Mouse (Mus musculus) liver, embryonic 11.5 days (tissue): Measurements from ENCODE around the gene Tpcn2. TPM values are rescaled to one million over a fixed set of nuclear protein-coding genes. Genes with fewer than 3 reads are reported as not detected.

Experiments
- ATAC-seq: fragments of 200-750 bp; cut with Nextera tagmentation; replicated peaks from 2 replicates; pipeline ENCODE4 v1.8.0; 2017; ENCODE audit warnings: moderate number of reproducible peaks, mild to moderate bottlenecking, moderate TSS enrichment, moderate library complexity; ENCODE audit not compliant: low FRiP score
- DNase-seq: peaks from one replicate; pipeline ENCODE4 v3.0.0-alpha.2; 2017; ENCODE audit warnings: low spot score
- H3K27ac ChIP-seq: fragments of 300-500 bp; sonication (generic); 2 replicates; pipeline ENCODE4 v1.5.1; 2014; ENCODE audit warnings: mild to moderate bottlenecking, low read depth, low read length, control low read depth
- H3K27me3 ChIP-seq: fragments of 300-500 bp; sonication (generic); replicated peaks from 2 replicates; pipeline ENCODE4 v1.6.1; 2014; ENCODE audit warnings: low read length, mixed read lengths; ENCODE audit not compliant: control insufficient read depth, insufficient read depth
- H3K36me3 ChIP-seq: fragments of 300-500 bp; sonication (generic); 2 replicates; pipeline ENCODE4 v1.6.1; 2014; ENCODE audit warnings: mild to moderate bottlenecking, low read length, moderate library complexity, mixed read lengths; ENCODE audit not compliant: control insufficient read depth, insufficient read depth
- H3K4me1 ChIP-seq: fragments of 300-500 bp; sonication (generic); replicated peaks from 2 replicates; pipeline ENCODE4 v1.6.1; 2014; ENCODE audit warnings: low read length, mixed read lengths; ENCODE audit not compliant: control insufficient read depth, insufficient read depth
- H3K4me2 ChIP-seq: fragments of 300-500 bp; sonication (generic); 2 replicates; pipeline ENCODE4 v1.6.1; 2014; ENCODE audit warnings: mild to moderate bottlenecking, control low read depth, moderate library complexity
- H3K4me3 ChIP-seq: fragments of 300-500 bp; sonication (generic); 2 replicates; pipeline ENCODE4 v1.5.1; 2014; ENCODE audit warnings: low read depth, low read length, control low read depth
- H3K9ac ChIP-seq: fragments of 300-500 bp; sonication (generic); 2 replicates; pipeline ENCODE4 v1.6.1; 2014; ENCODE audit warnings: low read depth, low read length, control low read depth
- H3K9me3 ChIP-seq: fragments of 300-500 bp; sonication (generic); 2 replicates; pipeline ENCODE4 v1.6.1; 2016; ENCODE audit warnings: low read length, inconsistent platforms, mixed read lengths; ENCODE audit not compliant: control insufficient read depth
- WGBS: fragments of 180-500 bp; shearing (Covaris S2); extraction: QIAGEN DNeasy Blood & Tissue Kit; methylation state at CpG from one replicate; pipeline ENCODE4 v1.1.7; 2014; 5-methylcytosine and 5-hydroxymethylcytosine counted together
- polyA plus RNA-seq: library from polyadenylated mRNA; unstranded; fragments of >200 nt; fragmentation: Nextera tagmentation; extraction: Ambion mirVana; gene quantifications from 2 replicates; pipeline ENCODE4 v1.2.1, GENCODE M21; 2014

The Tpcn2 gene
- polyA plus RNA-seq, 1 experiment from 2014 or later = 2.4 TPM

DNA sequence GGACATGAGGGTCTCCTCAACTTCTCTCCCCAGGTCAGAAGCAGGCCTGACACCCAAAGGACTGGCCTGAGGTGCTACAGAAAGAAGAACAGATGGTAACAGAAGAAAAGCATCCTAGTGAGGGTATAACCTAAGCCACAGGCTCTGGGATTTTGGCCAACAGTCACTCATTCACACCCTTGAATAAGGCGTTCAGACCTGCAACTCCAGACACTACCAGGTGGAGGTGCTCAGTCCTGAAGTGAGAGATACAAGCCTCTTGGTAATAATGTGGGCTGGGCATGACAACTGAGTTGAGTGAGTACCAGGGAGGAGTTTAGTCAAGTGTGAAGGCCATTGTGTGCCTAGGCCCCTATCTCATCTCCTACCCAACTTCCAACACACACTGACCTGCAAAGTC is 129.7 kb downstream of the Tpcn2 start:
- Histone ChIP-seq H3K27ac (no peak overlapping the region), H3K9ac (no peak overlapping the region), H3K27me3 (no peaks in the 10 kb centered on the region), H3K4me3 (no peak overlapping the region), H3K4me2 (no peak overlapping the region), H3K4me1 (no peaks in the 10 kb centered on the region), H3K9me3 (no peaks in the 10 kb centered on the region), H3K36me3 (no peaks in the 10 kb centered on the region)
- 38% methylated on average over 1 of the region's 1 CpGs for WGBS
- ATAC-seq (no peak), DNase-seq (no peak)

DNA sequence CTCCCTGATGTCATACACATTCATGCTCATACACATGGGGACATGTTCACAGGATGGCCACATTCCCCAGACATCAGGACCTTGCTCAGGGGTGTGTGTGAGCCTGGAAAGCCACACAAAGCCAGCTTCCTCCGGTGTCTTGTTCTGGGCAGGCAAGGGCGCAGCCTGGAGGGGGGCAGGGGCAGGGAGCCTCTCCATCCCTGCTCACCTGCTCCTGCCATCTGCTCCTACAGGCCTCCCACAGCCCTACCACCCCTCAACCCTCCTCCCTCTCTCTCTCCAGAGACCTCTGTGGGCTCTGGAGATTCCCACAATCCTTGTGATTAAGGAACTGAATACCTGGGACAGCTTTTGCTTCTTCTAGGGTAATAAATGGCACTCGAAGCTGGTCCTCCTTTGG is 132.0 kb downstream of the Tpcn2 start:
- no peak for DNase-seq
- WGBS = 74% methylated on average over 3 of the region's 3 CpGs
- Histone ChIP-seq H3K9ac (no peak overlapping the region), H3K4me2 (no peak overlapping the region), H3K9me3 (no peaks in the 10 kb centered on the region), H3K36me3 (no peaks in the 10 kb centered on the region), H3K27me3 (no peaks in the 10 kb centered on the region), H3K4me3 (no peak overlapping the region), H3K4me1 (no peaks in the 10 kb centered on the region), H3K27ac (no peak overlapping the region)
- no peak for ATAC-seq

DNA sequence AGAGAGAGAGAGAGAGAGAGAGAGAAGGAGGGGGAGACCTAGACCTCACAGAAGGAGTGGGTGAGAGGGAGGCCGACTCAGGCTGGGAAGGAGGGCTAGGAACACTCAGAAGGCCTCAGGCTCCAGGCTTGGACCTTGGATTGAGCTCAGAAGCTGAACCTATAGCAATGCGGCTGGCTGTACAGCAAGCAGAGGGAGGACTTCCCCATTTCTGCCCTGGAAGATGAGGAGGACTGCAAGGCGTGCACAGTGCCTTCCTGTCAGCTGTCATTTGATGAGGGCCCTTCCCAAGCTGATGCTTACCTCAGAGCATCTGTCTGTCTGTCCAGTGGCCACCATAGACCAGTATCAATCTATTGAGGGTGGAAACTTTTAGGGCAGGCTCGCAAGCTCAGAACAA is 134.9 kb downstream of the Tpcn2 start:
- Histone ChIP-seq H3K27ac (no peak overlapping the region), H3K4me3 (no peak overlapping the region), H3K9ac (no peak overlapping the region), H3K27me3 (no peaks in the 10 kb centered on the region), H3K9me3 (no peaks in the 10 kb centered on the region), H3K4me2 (no peak overlapping the region), H3K36me3 (no peaks in the 10 kb centered on the region), H3K4me1 (no peaks in the 10 kb centered on the region)
- DNase-seq (no peak), ATAC-seq (no peak)
- 57% methylated on average over 4 of the region's 4 CpGs for WGBS

DNA sequence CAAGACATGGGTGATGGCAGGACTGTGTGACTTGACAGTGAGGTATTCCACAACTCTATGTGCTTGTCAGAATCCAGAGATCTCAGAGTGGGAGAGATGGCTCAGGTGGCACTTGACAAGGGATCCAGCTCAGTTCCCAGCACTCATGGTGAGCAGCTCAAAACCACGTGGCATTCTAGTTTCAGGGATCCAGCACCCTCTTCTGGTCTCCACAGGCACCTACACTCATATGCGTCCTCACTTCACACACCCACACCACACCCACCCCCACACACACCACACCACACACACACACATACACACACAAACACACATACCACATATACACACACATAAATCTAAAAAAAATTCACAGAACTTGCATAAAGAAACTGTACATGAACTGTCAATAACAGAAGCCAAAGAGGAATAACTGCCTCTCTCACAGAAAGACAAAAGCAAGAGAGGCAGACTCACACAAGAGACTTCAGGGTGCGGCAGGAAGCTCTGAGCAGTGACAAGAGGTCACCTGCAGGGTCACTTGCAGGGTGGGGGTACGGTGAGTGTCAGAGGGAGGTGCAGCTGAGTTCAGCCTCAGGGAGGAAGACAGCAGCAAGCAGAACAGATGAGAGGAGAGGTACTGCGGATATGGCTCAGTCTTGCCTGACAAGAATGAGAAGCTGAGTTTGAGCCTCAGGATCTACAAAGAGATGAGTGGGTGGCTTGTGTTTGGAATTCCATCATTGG is 135.7 kb downstream of the Tpcn2 start:
- no peaks in the 10 kb centered on the region for H3K4me1 ChIP-seq
- H3K9ac ChIP-seq = no peak overlapping the region
- DNase-seq = no peak

DNA sequence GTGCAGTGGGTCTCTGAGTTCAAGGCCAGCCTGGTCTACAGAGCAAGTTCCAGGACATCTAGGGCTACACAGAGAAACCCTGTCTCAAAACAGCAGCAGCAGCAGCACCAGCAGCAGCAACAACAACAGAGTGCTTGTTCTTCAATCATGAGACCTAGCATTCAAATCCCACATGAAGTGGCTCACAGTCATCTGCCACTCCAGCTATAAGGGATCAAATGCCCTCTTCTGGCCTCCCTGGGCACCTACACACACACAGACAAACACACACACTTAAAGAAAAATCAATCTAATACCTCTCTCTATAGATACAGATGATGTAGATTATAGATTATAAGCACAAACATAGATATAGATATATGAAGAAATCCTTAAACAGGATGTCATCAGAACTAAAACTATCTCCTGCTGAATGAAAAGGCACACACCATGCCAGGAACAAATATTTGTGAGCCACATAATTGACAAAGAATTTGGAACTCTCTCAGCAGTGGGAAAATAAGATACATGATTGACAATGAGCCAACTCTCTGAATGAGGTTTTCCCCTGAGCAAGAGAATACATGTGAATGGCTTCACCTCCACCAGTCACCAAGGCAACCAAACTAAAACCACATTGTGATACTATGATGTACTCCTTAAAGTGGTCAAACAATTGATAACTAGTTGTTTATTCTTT is 137.4 kb downstream of the Tpcn2 start:
- no peak for ATAC-seq
- H3K9me3 ChIP-seq = no peaks in the 10 kb centered on the region
- H3K27me3 ChIP-seq = no peaks in the 10 kb centered on the region
- no peak for DNase-seq
- no peak overlapping the region for H3K27ac ChIP-seq
- no peaks in the 10 kb centered on the region for H3K4me1 ChIP-seq
- no peaks in the 10 kb centered on the region for H3K36me3 ChIP-seq
- H3K4me2 ChIP-seq = no peak overlapping the region
- no peak overlapping the region for H3K4me3 ChIP-seq
- no peak overlapping the region for H3K9ac ChIP-seq

More for the DNA sequence above, 135.7 kb downstream of the Tpcn2 start:
- Histone ChIP-seq H3K9me3 (no peaks in the 10 kb centered on the region), H3K36me3 (no peaks in the 10 kb centered on the region), H3K4me2 (no peak overlapping the region), H3K4me3 (no peak overlapping the region), H3K27ac (no peak overlapping the region), H3K27me3 (no peaks in the 10 kb centered on the region)
- WGBS = 82% methylated on average over 5 of the region's 5 CpGs
- ATAC-seq = no peak

DNA sequence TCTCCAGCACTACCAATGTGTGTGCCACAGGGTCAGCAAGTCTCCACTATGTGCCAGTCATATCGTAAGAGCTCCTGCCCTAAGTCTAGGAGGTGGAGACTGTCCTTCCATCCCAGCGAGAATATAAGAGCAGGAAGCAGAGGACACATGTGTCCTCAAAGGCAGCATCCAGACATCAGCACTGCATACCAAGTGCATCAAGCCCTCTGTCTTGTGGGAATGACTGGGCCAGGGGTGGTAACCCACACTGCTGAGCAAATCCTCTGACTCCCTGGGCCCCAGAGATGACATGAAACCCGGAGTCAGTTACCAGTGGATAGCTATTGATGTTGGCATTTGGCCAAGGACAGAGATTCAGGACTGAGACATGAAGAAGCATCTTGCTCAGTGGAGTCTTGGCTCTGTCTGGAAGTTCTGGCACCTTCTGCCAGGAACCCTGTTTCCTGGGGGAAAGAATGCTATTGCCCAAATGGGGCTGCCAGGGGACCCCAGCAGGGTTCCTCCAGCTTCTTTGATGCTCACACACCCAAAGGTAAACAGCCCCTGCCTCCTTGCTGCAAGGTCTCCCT is 140.2 kb downstream of the Tpcn2 start:
- ATAC-seq (no peak), DNase-seq (no peak)
- Histone ChIP-seq H3K4me1 (no peaks in the 10 kb centered on the region), H3K4me2 (no peak overlapping the region), H3K27me3 (no peaks in the 10 kb centered on the region), H3K27ac (no peak overlapping the region), H3K9ac (no peak overlapping the region), H3K4me3 (no peak overlapping the region), H3K9me3 (no peaks in the 10 kb centered on the region), H3K36me3 (no peaks in the 10 kb centered on the region)
- WGBS = 75% methylated on average over 3 of the region's 3 CpGs

DNA sequence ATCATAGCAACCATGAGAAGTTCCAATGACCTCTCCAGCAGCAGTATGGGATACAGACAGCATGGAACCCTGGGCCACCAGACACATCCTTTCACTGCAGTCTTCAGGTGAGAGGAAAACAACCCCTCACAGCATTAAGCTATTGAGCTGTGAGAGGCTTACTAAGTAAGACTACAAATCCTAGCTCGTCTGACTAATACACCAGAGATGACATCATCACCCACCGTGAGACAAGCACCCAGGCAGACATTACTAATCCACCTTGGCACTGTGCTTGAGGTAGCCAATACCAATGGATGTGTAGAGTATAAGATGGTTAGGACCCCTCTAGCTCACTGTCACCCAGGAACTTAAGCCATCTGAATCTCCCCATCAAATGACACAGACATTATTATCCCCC is 143.2 kb downstream of the Tpcn2 start:
- DNase-seq = no peak
- no peaks in the 10 kb centered on the region for H3K4me1 ChIP-seq
- 57% methylated on average over 2 of the region's 2 CpGs for WGBS
- H3K27me3 ChIP-seq = no peaks in the 10 kb centered on the region
- H3K9me3 ChIP-seq = no peaks in the 10 kb centered on the region
- H3K27ac ChIP-seq = no peak overlapping the region
- no peak for ATAC-seq
- H3K9ac ChIP-seq = no peak overlapping the region
- no peaks in the 10 kb centered on the region for H3K36me3 ChIP-seq
- H3K4me2 ChIP-seq = no peak overlapping the region
- H3K4me3 ChIP-seq = no peak overlapping the region

DNA sequence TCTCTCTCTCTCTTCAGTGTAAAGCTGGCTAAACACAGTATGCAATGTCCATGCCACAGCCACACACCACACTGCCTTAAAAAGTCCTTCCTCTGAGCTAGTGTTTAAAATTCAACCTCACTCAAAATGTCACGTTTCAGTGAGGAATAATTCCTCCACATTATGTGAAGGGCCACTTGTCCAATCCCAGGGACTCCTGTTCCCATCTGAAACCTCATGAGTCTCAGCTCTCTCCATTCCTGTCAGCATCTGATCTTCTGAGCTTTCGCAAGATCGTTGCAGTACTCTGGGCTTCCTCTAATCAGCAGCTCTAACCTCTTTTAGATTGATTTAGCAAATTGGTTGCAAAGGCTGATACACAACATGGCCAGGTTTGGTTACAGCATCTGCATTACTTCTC is 144.2 kb downstream of the Tpcn2 start:
- Histone ChIP-seq H3K36me3 (no peaks in the 10 kb centered on the region), H3K4me1 (no peaks in the 10 kb centered on the region), H3K9me3 (no peaks in the 10 kb centered on the region), H3K4me2 (no peak overlapping the region), H3K27ac (no peak overlapping the region), H3K27me3 (no peaks in the 10 kb centered on the region), H3K4me3 (no peak overlapping the region), H3K9ac (no peak overlapping the region)
- DNase-seq (no peak), ATAC-seq (no peak)
- WGBS = 89% methylated on average over 3 of the region's 3 CpGs

DNA sequence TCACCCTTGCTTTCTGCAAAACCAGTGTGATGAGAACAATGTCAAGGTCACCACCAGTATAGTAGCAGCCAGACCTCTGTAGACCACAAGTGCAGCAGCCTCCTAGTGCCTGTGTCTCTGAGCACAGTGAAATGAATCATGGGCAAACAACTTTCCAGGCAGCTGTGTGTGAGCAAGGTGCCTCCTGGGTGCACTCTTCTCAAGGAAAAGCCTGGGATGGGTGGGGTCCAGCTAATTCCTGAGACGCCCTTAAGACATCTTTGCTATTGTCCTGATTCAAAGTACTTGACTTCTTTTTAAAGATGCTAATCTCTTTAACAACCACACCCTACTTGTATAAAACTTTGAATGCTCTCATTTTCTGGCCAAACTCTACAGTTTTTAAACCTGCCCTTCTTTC is 144.7 kb downstream of the Tpcn2 start:
- Histone ChIP-seq H3K4me3 (no peak overlapping the region), H3K27ac (no peak overlapping the region), H3K9me3 (no peaks in the 10 kb centered on the region), H3K9ac (no peak overlapping the region), H3K36me3 (no peaks in the 10 kb centered on the region), H3K4me1 (no peaks in the 10 kb centered on the region), H3K4me2 (no peak overlapping the region), H3K27me3 (no peaks in the 10 kb centered on the region)
- no peak for ATAC-seq
- no peak for DNase-seq
- WGBS = 74% methylated on average over 1 of the region's 1 CpGs
